In genomic region chr1:105786731-105787357, GRCm38 (mm10) we compare ENCODE assay signal across 12 mouse cellular contexts. TPM values are rescaled to one million over a fixed set of nuclear protein-coding genes. Genes with fewer than 3 reads are reported as not detected.
DNase-seq lines count a peak whose midpoint lies in the region; ATAC-seq lines count a peak whose summit lies in the region.
"Had no signal": no experiment of that assay in that cellular context is flagged by ENCODE, and none has a peak within 500 bp of the region (broad histone marks: within the 10 kb centered on the region; RNA-seq: fewer than 3 reads in every experiment).

No protein-coding gene starts in this region.

- peak overlapping the region; percentile 15; the same call in 1 of the 2 replicates for H3K27ac ChIP-seq in kidney, embryonic 15.5 days
- no peak overlapping the region for H3K27ac ChIP-seq in forebrain, embryonic 13.5 days
- H3K27ac ChIP-seq: embryonic facial prominence, embryonic 13.5 days; hindbrain, embryonic 12.5 days had no signal

- ATAC-seq in kidney, embryonic 15.5 days (replicated peaks; ENCODE audit: low FRiP score), result no peak
- ATAC-seq in forebrain, embryonic 13.5 days, result no peak

- DNase-seq in layer of hippocampus, adult 9-11 months, result peak; percentile 56
- DNase-seq in layer of hippocampus, postnatal 10 days (ENCODE audit: low spot score in 2 of 2), result no peak
- DNase-seq in brain, adult 2 months (ENCODE audit: low read depth, low spot score), result peak; percentile 50
- peak; percentile 40 to 59 for DNase-seq in monocyte, adult 2 months (ENCODE audit: low read depth in 1 of 2, low spot score in 2 of 2)
- DNase-seq in embryo, embryonic 9.5 days (ENCODE audit: extremely low spot score), result no peak
- DNase-seq: gastrocnemius, adult 2 months; midbrain, embryonic 14.5 days; thymus, postnatal 4 days had no signal

- H3K4me3 ChIP-seq in kidney, embryonic 15.5 days (replicated peaks), result no peak overlapping the region
- H3K4me3 ChIP-seq in forebrain, embryonic 13.5 days, result no peak overlapping the region
- H3K4me3 ChIP-seq: embryonic facial prominence, embryonic 13.5 days; gastrocnemius, adult 2 months; hindbrain, embryonic 12.5 days had no signal

- peaks cover 7% of the 10 kb centered on the region; the same call in 1 of the 2 replicates for H3K27me3 ChIP-seq in kidney, embryonic 15.5 days
- H3K27me3 ChIP-seq in forebrain, embryonic 13.5 days, result peaks cover 8% of the 10 kb centered on the region

- H3K36me3 ChIP-seq in kidney, embryonic 15.5 days, result no peaks in the 10 kb centered on the region
- no peaks in the 10 kb centered on the region for H3K36me3 ChIP-seq in forebrain, embryonic 13.5 days (ENCODE audit: poor library complexity, severe bottlenecking)
- H3K36me3 ChIP-seq: embryonic facial prominence, embryonic 13.5 days; hindbrain, embryonic 12.5 days had no signal

- 62% methylated on average over 6 of the region's 6 CpGs for WGBS in kidney, embryonic 15.5 days
- WGBS in forebrain, embryonic 13.5 days, result 80% methylated on average over 6 of the region's 6 CpGs

- no peak overlapping the region for H3K9ac ChIP-seq in kidney, embryonic 15.5 days
- no peak overlapping the region for H3K9ac ChIP-seq in forebrain, embryonic 13.5 days
- H3K9ac ChIP-seq: embryonic facial prominence, embryonic 13.5 days; hindbrain, embryonic 12.5 days had no signal

- no peak overlapping the region for H3K4me2 ChIP-seq in kidney, embryonic 15.5 days
- H3K4me2 ChIP-seq in forebrain, embryonic 13.5 days, result no peak overlapping the region
- H3K4me2 ChIP-seq: embryonic facial prominence, embryonic 13.5 days; hindbrain, embryonic 12.5 days had no signal

- peaks cover 5% of the 10 kb centered on the region for H3K4me1 ChIP-seq in kidney, embryonic 15.5 days
- no peaks in the 10 kb centered on the region for H3K4me1 ChIP-seq in forebrain, embryonic 13.5 days
- H3K4me1 ChIP-seq: embryonic facial prominence, embryonic 13.5 days; hindbrain, embryonic 12.5 days had no signal

- no peaks in the 10 kb centered on the region for H3K9me3 ChIP-seq in kidney, embryonic 15.5 days (replicated peaks)
- no peaks in the 10 kb centered on the region for H3K9me3 ChIP-seq in forebrain, embryonic 13.5 days (replicated peaks)
- H3K9me3 ChIP-seq: embryonic facial prominence, embryonic 13.5 days; hindbrain, embryonic 12.5 days had no signal

RNA-seq across cellular contexts. Expression of gene Tnfrsf11a, which starts 6.3 kb away (rescaled TPM):
- total RNA-seq in layer of hippocampus, postnatal 10 days (2021), result 1 to 10 TPM; 5.0 to 5.2 TPM
- 1.4 and 1.5 TPM in 2 replicates for polyA plus RNA-seq in kidney, embryonic 15.5 days (2015; fragmentation: Nextera tagmentation; extraction: Ambion mirVana)
- 0.11 and 0.46 TPM in 2 replicates for polyA plus RNA-seq in forebrain, embryonic 13.5 days (2015; fragmentation: Nextera tagmentation; extraction: Ambion mirVana)

Comparison
In these comparisons a context has a peak if more than half of its experiments do, and no peak if none do; other contexts are left out.
1. DNase-seq: peak in layer of hippocampus, adult 9-11 months (single experiment), brain, adult 2 months (single experiment) and monocyte, adult 2 months (2 of 2); none in layer of hippocampus, postnatal 10 days (0 of 2) and embryo, embryonic 9.5 days (single experiment).